ENCODE assay signal across 28 mouse cellular contexts in the genomic region with DNA sequence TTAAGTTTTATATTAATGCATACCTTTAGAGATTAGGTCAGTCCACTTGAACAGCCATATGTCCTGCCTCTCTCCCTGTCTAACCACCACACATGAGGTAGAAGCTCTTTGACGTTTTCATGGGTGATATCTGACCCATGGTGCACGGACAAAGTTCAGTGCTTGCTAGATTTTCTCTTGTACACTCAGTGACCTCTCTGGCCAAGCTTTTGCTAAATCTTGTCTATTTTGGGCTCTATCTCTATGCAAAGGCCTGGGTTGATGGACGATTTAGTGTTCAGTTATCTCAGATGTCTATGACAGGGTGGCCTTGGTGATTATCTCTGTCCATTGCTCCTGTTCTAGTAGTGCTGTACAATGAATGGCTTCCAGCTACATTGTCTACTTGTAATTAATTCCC.
A peak's percentile ranks its signal among the peaks of the same experiment; 100 is the strongest.
DNase-seq lines count a peak whose midpoint lies in the region; ATAC-seq and TF ChIP-seq lines count a peak whose summit lies in the region.
"Had no signal": no experiment of that assay in that cellular context is flagged by ENCODE, and none has a peak within 500 bp of the region (broad histone marks: within the 10 kb centered on the region; RNA-seq: fewer than 3 reads in every experiment).

No protein-coding gene starts in this region.

- no peaks in the 10 kb centered on the region for H3K36me3 ChIP-seq in heart, postnatal 0 days (replicated peaks; ENCODE audit: control insufficient read depth, insufficient read depth, low read length)
- no peaks in the 10 kb centered on the region for H3K36me3 ChIP-seq in kidney, embryonic 16.5 days (ENCODE audit: insufficient read depth, low read length)
- no peaks in the 10 kb centered on the region for H3K36me3 ChIP-seq in kidney, embryonic 15.5 days
- no peaks in the 10 kb centered on the region for H3K36me3 ChIP-seq in midbrain, embryonic 11.5 days (ENCODE audit: control insufficient read depth, insufficient read depth, low read length)
- H3K36me3 ChIP-seq in midbrain, embryonic 16.5 days (ENCODE audit: control insufficient read depth, insufficient read depth, low read length) = no peaks in the 10 kb centered on the region
- H3K36me3 ChIP-seq: embryonic facial prominence, embryonic 13.5 days; forebrain, embryonic 10.5 days; forebrain, embryonic 15.5 days; G1E; hindbrain, embryonic 13.5 days; limb, embryonic 13.5 days; liver, embryonic 12.5 days; neural tube, embryonic 15.5 days had no signal

- 0 out of 2 replicates have a peak overlapping the region, but pooled peaks have one; percentile 7 for H3K27ac ChIP-seq in heart, postnatal 0 days (ENCODE audit: low read depth)
- H3K27ac ChIP-seq in kidney, embryonic 16.5 days (ENCODE audit: low read length) = peak overlapping the region; percentile 37
- no peak overlapping the region; the same call in 1 of the 2 replicates for H3K27ac ChIP-seq in kidney, embryonic 15.5 days
- H3K27ac ChIP-seq in midbrain, embryonic 11.5 days (ENCODE audit: low read depth, low read length) = no peak overlapping the region
- no peak overlapping the region for H3K27ac ChIP-seq in midbrain, embryonic 16.5 days (ENCODE audit: low read length)
- H3K27ac ChIP-seq: embryonic facial prominence, embryonic 13.5 days; forebrain, embryonic 10.5 days; forebrain, embryonic 15.5 days; gastrocnemius, adult 2 months; hindbrain, embryonic 13.5 days; limb, embryonic 13.5 days; liver, embryonic 12.5 days; macrophage; neural tube, embryonic 15.5 days had no signal

- no peaks in the 10 kb centered on the region for H3K9me3 ChIP-seq in heart, postnatal 0 days (replicated peaks; ENCODE audit: control insufficient read depth, low read length)
- no peaks in the 10 kb centered on the region for H3K9me3 ChIP-seq in kidney, embryonic 16.5 days (ENCODE audit: low read length)
- H3K9me3 ChIP-seq in kidney, embryonic 15.5 days (replicated peaks) = no peaks in the 10 kb centered on the region
- H3K9me3 ChIP-seq in midbrain, embryonic 11.5 days (ENCODE audit: control insufficient read depth, low read length) = no peaks in the 10 kb centered on the region
- H3K9me3 ChIP-seq in midbrain, embryonic 16.5 days (replicated peaks; ENCODE audit: control insufficient read depth, low read length, poor library complexity, severe bottlenecking) = no peaks in the 10 kb centered on the region
- H3K9me3 ChIP-seq: embryonic facial prominence, embryonic 13.5 days; forebrain, embryonic 10.5 days; forebrain, embryonic 15.5 days; G1E; hindbrain, embryonic 13.5 days; limb, embryonic 13.5 days; liver, embryonic 12.5 days; neural tube, embryonic 15.5 days had no signal

- WGBS in heart, postnatal 0 days = 46% methylated on average over 3 of the region's 3 CpGs
- 39% methylated on average over 3 of the region's 3 CpGs for WGBS in kidney, embryonic 16.5 days
- 34% methylated on average over 3 of the region's 3 CpGs for WGBS in kidney, embryonic 15.5 days
- WGBS in midbrain, embryonic 11.5 days = 83% methylated on average over 3 of the region's 3 CpGs
- WGBS in midbrain, embryonic 16.5 days = 85% methylated on average over 3 of the region's 3 CpGs

- peaks cover 17% of the 10 kb centered on the region; the same call in 1 of the 2 replicates for H3K4me1 ChIP-seq in heart, postnatal 0 days (ENCODE audit: control insufficient read depth, insufficient read depth)
- H3K4me1 ChIP-seq in kidney, embryonic 16.5 days (ENCODE audit: insufficient read depth, low read length) = peaks cover 52% of the 10 kb centered on the region
- peaks cover 55% of the 10 kb centered on the region for H3K4me1 ChIP-seq in kidney, embryonic 15.5 days
- H3K4me1 ChIP-seq in midbrain, embryonic 11.5 days (ENCODE audit: control insufficient read depth, insufficient read depth, low read length) = no peaks in the 10 kb centered on the region
- H3K4me1 ChIP-seq in midbrain, embryonic 16.5 days (ENCODE audit: control insufficient read depth, insufficient read depth, low read length) = no peaks in the 10 kb centered on the region
- H3K4me1 ChIP-seq: neural tube, embryonic 15.5 days had no signal

- TF ChIP-seq EP300 in heart, postnatal 0 days (IDR thresholded peaks at IDR 0.05; ENCODE audit: low read depth) = no peak

- no peak overlapping the region for H3K4me3 ChIP-seq in heart, postnatal 0 days (ENCODE audit: low read depth, low read length)
- no peak overlapping the region for H3K4me3 ChIP-seq in kidney, embryonic 16.5 days (ENCODE audit: low read length)
- H3K4me3 ChIP-seq in kidney, embryonic 15.5 days (replicated peaks) = no peak overlapping the region
- H3K4me3 ChIP-seq in midbrain, embryonic 11.5 days (ENCODE audit: low read depth, low read length) = no peak overlapping the region
- H3K4me3 ChIP-seq in midbrain, embryonic 16.5 days (ENCODE audit: low read depth, low read length) = no peak overlapping the region
- H3K4me3 ChIP-seq: embryonic facial prominence, embryonic 13.5 days; forebrain, embryonic 10.5 days; forebrain, embryonic 15.5 days; gastrocnemius, adult 2 months; hindbrain, embryonic 13.5 days; limb, embryonic 13.5 days; liver, embryonic 12.5 days; neural tube, embryonic 15.5 days had no signal

- TF ChIP-seq CTCF in heart, postnatal 0 days (IDR thresholded peaks at IDR 0.05; ENCODE audit: low read depth) = no peak

- peak; percentile 37 for DNase-seq in adrenal gland, adult 2 months
- no peak for DNase-seq in adrenal gland, postnatal 4 days (ENCODE audit: low spot score in 2 of 2)
- DNase-seq in heart, postnatal 0 days (ENCODE audit: low spot score) = no peak
- no peak for DNase-seq in heart, adult 18-20 months
- DNase-seq in midbrain, embryonic 11.5 days (ENCODE audit: low spot score, missing footprints) = peak; percentile 8
- DNase-seq: cerebellum, adult 11-12 months; cerebellum, adult 9-11 months; embryo, embryonic 11 days; gastrocnemius, adult 2 months; gastrocnemius, postnatal 36 days; heart, postnatal 4 days; midbrain, embryonic 14.5 days; retina, postnatal 1 day; right cerebral cortex, postnatal 14 days; thymus, postnatal 14 days had no signal

- H3K27me3 ChIP-seq in heart, postnatal 0 days (ENCODE audit: control insufficient read depth, insufficient read depth, low read length) = no peaks in the 10 kb centered on the region
- 0 out of 2 replicates have a peak, but pooled peaks cover 2% of the 10 kb centered on the region for H3K27me3 ChIP-seq in kidney, embryonic 16.5 days (ENCODE audit: insufficient read depth, low read length)
- H3K27me3 ChIP-seq in kidney, embryonic 15.5 days = no peaks in the 10 kb centered on the region
- no peaks in the 10 kb centered on the region for H3K27me3 ChIP-seq in midbrain, embryonic 11.5 days (ENCODE audit: control insufficient read depth, insufficient read depth, low read length)
- no peaks in the 10 kb centered on the region for H3K27me3 ChIP-seq in midbrain, embryonic 16.5 days (ENCODE audit: control insufficient read depth, insufficient read depth, low read depth, low read length)
- H3K27me3 ChIP-seq: embryonic facial prominence, embryonic 13.5 days; forebrain, embryonic 15.5 days; hindbrain, embryonic 13.5 days; limb, embryonic 13.5 days; neural tube, embryonic 15.5 days had no signal

- ATAC-seq in heart, postnatal 0 days (ENCODE audit: insufficient read depth, low read depth) = no peak
- 0 out of 2 replicates have a peak, but pooled peaks have one; percentile 12 for ATAC-seq in kidney, embryonic 16.5 days (ENCODE audit: low FRiP score, low TSS enrichment)
- no peak for ATAC-seq in kidney, embryonic 15.5 days (replicated peaks; ENCODE audit: low FRiP score)
- no peak for ATAC-seq in midbrain, embryonic 11.5 days (ENCODE audit: low FRiP score)
- ATAC-seq in midbrain, embryonic 16.5 days = no peak
- ATAC-seq: forebrain, embryonic 15.5 days; liver, embryonic 12.5 days; lung, postnatal 0 days had no signal

- H3K9ac ChIP-seq in heart, postnatal 0 days (replicated peaks; ENCODE audit: low read depth, low read length) = no peak overlapping the region
- H3K9ac ChIP-seq in kidney, embryonic 16.5 days (replicated peaks; ENCODE audit: low read length) = no peak overlapping the region
- H3K9ac ChIP-seq in kidney, embryonic 15.5 days = no peak overlapping the region
- H3K9ac ChIP-seq in midbrain, embryonic 11.5 days (ENCODE audit: low read length) = no peak overlapping the region
- H3K9ac ChIP-seq in midbrain, embryonic 16.5 days (ENCODE audit: low read depth, low read length) = no peak overlapping the region
- H3K9ac ChIP-seq: embryonic facial prominence, embryonic 13.5 days; forebrain, embryonic 15.5 days; hindbrain, embryonic 13.5 days; limb, embryonic 13.5 days; liver, embryonic 12.5 days; neural tube, embryonic 15.5 days had no signal

- no peak overlapping the region for H3K4me2 ChIP-seq in heart, postnatal 0 days (ENCODE audit: low read depth, low read length)
- H3K4me2 ChIP-seq in kidney, embryonic 16.5 days (replicated peaks; ENCODE audit: low read depth, low read length) = no peak overlapping the region
- no peak overlapping the region for H3K4me2 ChIP-seq in kidney, embryonic 15.5 days
- H3K4me2 ChIP-seq in midbrain, embryonic 11.5 days = no peak overlapping the region
- H3K4me2 ChIP-seq in midbrain, embryonic 16.5 days (ENCODE audit: low read length) = no peak overlapping the region
- H3K4me2 ChIP-seq: embryonic facial prominence, embryonic 13.5 days; forebrain, embryonic 15.5 days; hindbrain, embryonic 13.5 days; limb, embryonic 13.5 days; liver, embryonic 12.5 days; neural tube, embryonic 15.5 days had no signal

Comparison
In these comparisons a context has a peak if more than half of its experiments do, and no peak if none do; other contexts are left out.
1. DNase-seq: peak in adrenal gland, adult 2 months (single experiment) and midbrain, embryonic 11.5 days (single experiment); none in adrenal gland, postnatal 4 days (0 of 2), heart, postnatal 0 days (single experiment) and heart, adult 18-20 months (0 of 2).
2. H3K27ac ChIP-seq: peak in heart, postnatal 0 days (single experiment) and kidney, embryonic 16.5 days (single experiment); none in kidney, embryonic 15.5 days (single experiment), midbrain, embryonic 11.5 days (single experiment) and midbrain, embryonic 16.5 days (single experiment).